Mouse (Mus musculus): Measurements from ENCODE around the gene Rftn2. TPM values are rescaled to one million over a fixed set of nuclear protein-coding genes. Genes with fewer than 3 reads are reported as not detected.

Rftn2 gene
- polyA plus RNA-seq, 1 experiment = 2.2 TPM

GRCm38 (mm10) chr1:55211081-55211480 lies 15.5 kb downstream of the Rftn2 start:
- Histone ChIP-seq H3K27me3 (replicated peaks; ENCODE audit: control insufficient read depth, insufficient read depth, low read length) (no peaks in the 10 kb centered on the region), H3K4me3 (ENCODE audit: insufficient read depth, low read depth, low read length) (no peak overlapping the region), H3K36me3 (ENCODE audit: control insufficient read depth, insufficient read depth, low read length) (no peaks in the 10 kb centered on the region), H3K27ac (ENCODE audit: insufficient read depth, low read depth, low read length) (no peak overlapping the region), H3K4me1 (ENCODE audit: control insufficient read depth, insufficient read depth, low read length) (no peaks in the 10 kb centered on the region; the same call in 1 of the 2 replicates)
- TF ChIP-seq CTCF (conservative IDR thresholded peaks at IDR 0.05; ENCODE audit: insufficient read depth, insufficient read length, low read depth, low read length) = no peak
- no peak for TF ChIP-seq POLR2A (IDR thresholded peaks at IDR 0.05; ENCODE audit: low read depth, low read length)
- no peak for DNase-seq
- WGBS = 84% methylated on average over 8 of the region's 8 CpGs

- no peak overlapping the region for H3K27ac ChIP-seq (ENCODE audit: insufficient read depth, low read depth, low read length)
- no peak overlapping the region for H3K4me3 ChIP-seq (ENCODE audit: insufficient read depth, low read depth, low read length)
Measured at GRCm38 (mm10) chr1:55210202-55210965, 16.2 kb downstream of the Rftn2 start.

GRCm38 (mm10) chr1:55208500-55209140 lies 18.0 kb downstream of the Rftn2 start:
- no peaks in the 10 kb centered on the region for H3K36me3 ChIP-seq (ENCODE audit: control insufficient read depth, insufficient read depth, low read length)
- WGBS = 76% methylated on average over 5 of the region's 5 CpGs
- no peak overlapping the region for H3K27ac ChIP-seq (ENCODE audit: insufficient read depth, low read depth, low read length)
- H3K4me1 ChIP-seq (ENCODE audit: control insufficient read depth, insufficient read depth, low read length) = no peaks in the 10 kb centered on the region; the same call in 1 of the 2 replicates
- no peak for TF ChIP-seq CTCF (conservative IDR thresholded peaks at IDR 0.05; ENCODE audit: insufficient read depth, insufficient read length, low read depth, low read length)
- TF ChIP-seq POLR2A (IDR thresholded peaks at IDR 0.05; ENCODE audit: low read depth, low read length) = no peak
- no peak for DNase-seq
- H3K4me3 ChIP-seq (ENCODE audit: insufficient read depth, low read depth, low read length) = no peak overlapping the region
- no peaks in the 10 kb centered on the region for H3K27me3 ChIP-seq (replicated peaks; ENCODE audit: control insufficient read depth, insufficient read depth, low read length)

More at GRCm38 (mm10) chr1:55210202-55210965, 16.2 kb downstream of the Rftn2 start:
- peak; percentile 42 for DNase-seq
- 48% methylated on average over 12 of the region's 12 CpGs for WGBS
- Histone ChIP-seq H3K36me3 (ENCODE audit: control insufficient read depth, insufficient read depth, low read length) (no peaks in the 10 kb centered on the region), H3K4me1 (ENCODE audit: control insufficient read depth, insufficient read depth, low read length) (no peaks in the 10 kb centered on the region; the same call in 1 of the 2 replicates), H3K27me3 (replicated peaks; ENCODE audit: control insufficient read depth, insufficient read depth, low read length) (no peaks in the 10 kb centered on the region)
- TF ChIP-seq POLR2A (IDR thresholded peaks at IDR 0.05; ENCODE audit: low read depth, low read length) (no peak), CTCF (conservative IDR thresholded peaks at IDR 0.05; ENCODE audit: insufficient read depth, insufficient read length, low read depth, low read length) (no peak)

- no peak overlapping the region for H3K27ac ChIP-seq (ENCODE audit: insufficient read depth, low read depth, low read length)
Measured at GRCm38 (mm10) chr1:55207561-55207960, 19.0 kb downstream of the Rftn2 start.

DNA sequence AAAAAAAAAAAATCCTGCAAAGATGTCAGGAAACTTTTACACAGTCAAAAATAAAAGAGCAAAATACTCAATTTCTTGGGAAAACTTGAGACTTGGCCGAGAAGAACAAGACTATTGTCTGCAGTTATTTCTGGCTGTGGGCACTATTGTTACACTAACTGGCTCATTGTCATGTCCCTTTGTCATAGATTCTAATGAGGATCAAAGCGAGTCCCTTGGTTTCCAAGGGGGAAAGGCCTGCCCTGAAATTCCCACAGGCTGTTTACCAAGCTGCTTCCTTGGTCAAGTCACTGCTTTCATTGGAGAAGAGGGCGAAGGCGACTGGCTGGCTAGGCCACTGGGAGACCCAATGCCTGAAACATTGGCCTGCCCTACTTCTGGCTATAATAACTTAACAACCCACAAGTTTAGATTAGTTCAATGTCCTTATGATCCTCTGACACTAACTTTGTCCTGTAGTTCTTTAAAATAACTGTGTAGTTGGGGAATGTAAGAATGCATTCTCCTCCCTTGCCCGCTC lies 20.7 kb downstream of the Rftn2 start:
- 76% methylated on average over 5 of the region's 5 CpGs for WGBS
- H3K4me3 ChIP-seq (ENCODE audit: insufficient read depth, low read depth, low read length) = no peak overlapping the region
- no peaks in the 10 kb centered on the region for H3K36me3 ChIP-seq (ENCODE audit: control insufficient read depth, insufficient read depth, low read length)
- H3K27me3 ChIP-seq (replicated peaks; ENCODE audit: control insufficient read depth, insufficient read depth, low read length) = no peaks in the 10 kb centered on the region
- no peaks in the 10 kb centered on the region; the same call in 1 of the 2 replicates for H3K4me1 ChIP-seq (ENCODE audit: control insufficient read depth, insufficient read depth, low read length)
- TF ChIP-seq POLR2A (IDR thresholded peaks at IDR 0.05; ENCODE audit: low read depth, low read length) (no peak), CTCF (conservative IDR thresholded peaks at IDR 0.05; ENCODE audit: insufficient read depth, insufficient read length, low read depth, low read length) (no peak)
- no peak for DNase-seq
- no peak overlapping the region for H3K27ac ChIP-seq (ENCODE audit: insufficient read depth, low read depth, low read length)

More at GRCm38 (mm10) chr1:55207561-55207960, 19.0 kb downstream of the Rftn2 start:
- TF ChIP-seq POLR2A (IDR thresholded peaks at IDR 0.05; ENCODE audit: low read depth, low read length) (no peak), CTCF (conservative IDR thresholded peaks at IDR 0.05; ENCODE audit: insufficient read depth, insufficient read length, low read depth, low read length) (no peak)
- H3K36me3 ChIP-seq (ENCODE audit: control insufficient read depth, insufficient read depth, low read length) = no peaks in the 10 kb centered on the region
- H3K4me3 ChIP-seq (ENCODE audit: insufficient read depth, low read depth, low read length) = no peak overlapping the region
- DNase-seq = no peak
- no peaks in the 10 kb centered on the region; the same call in 1 of the 2 replicates for H3K4me1 ChIP-seq (ENCODE audit: control insufficient read depth, insufficient read depth, low read length)
- WGBS = 92% methylated on average over 6 of the region's 6 CpGs
- H3K27me3 ChIP-seq (replicated peaks; ENCODE audit: control insufficient read depth, insufficient read depth, low read length) = no peaks in the 10 kb centered on the region

DNA sequence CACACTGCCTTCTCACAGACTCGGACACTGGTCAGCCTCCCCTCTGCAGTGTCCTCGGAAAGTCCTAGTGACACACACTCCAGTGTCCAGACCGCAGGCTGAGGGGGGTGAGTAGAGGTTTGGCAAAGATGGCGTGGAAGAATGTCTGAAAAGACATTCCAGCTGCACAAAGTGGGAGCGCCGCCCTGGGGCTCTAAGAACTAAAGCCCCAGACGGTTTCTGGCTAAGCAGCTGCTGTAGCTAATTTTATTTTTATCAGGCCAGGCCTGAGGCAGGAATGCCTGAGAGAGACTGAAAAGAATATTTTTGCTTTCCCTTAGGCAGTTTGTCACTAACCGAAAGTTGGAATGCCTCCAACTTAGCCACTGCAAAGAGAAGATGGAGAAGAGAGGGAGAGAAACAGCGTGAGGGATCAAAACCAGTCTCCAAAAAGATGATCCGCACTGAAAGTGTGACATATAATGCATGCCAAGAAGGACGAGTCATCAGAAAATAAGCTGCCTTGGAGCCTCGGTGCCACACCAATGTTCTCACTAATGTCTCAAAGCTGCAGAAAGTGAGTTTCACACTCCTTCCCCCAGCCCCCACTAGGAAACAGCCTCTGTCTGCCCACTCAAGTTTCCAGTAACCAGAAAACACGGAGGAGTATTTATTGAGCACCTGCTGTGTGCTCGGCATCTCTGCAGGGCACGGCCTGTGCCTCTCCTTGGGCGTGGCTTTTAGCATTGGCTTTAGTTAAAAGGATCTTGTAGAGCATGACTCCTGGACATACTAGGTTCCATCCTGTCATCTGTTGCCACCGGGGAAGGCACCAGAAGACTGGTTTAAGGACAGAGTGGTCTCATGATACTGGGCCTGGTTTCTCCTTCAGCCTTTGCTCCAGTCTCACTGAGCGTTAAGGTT lies 24.5 kb downstream of the Rftn2 start:
- DNase-seq = peak; percentile 47
- H3K27ac ChIP-seq (ENCODE audit: insufficient read depth, low read depth, low read length) = peak overlapping the region; percentile 5

More for the DNA sequence above, 24.5 kb downstream of the Rftn2 start:
- H3K27me3 ChIP-seq (replicated peaks; ENCODE audit: control insufficient read depth, insufficient read depth, low read length) = no peaks in the 10 kb centered on the region
- H3K36me3 ChIP-seq (ENCODE audit: control insufficient read depth, insufficient read depth, low read length) = no peaks in the 10 kb centered on the region
- no peaks in the 10 kb centered on the region; the same call in 1 of the 2 replicates for H3K4me1 ChIP-seq (ENCODE audit: control insufficient read depth, insufficient read depth, low read length)
- no peak overlapping the region for H3K4me3 ChIP-seq (ENCODE audit: insufficient read depth, low read depth, low read length)
- TF ChIP-seq CTCF (conservative IDR thresholded peaks at IDR 0.05; ENCODE audit: insufficient read depth, insufficient read length, low read depth, low read length) (no peak), POLR2A (IDR thresholded peaks at IDR 0.05; ENCODE audit: low read depth, low read length) (no peak)
- WGBS = 64% methylated on average over 18 of the region's 18 CpGs
